Mouse (Mus musculus) spleen, postnatal 4 days (tissue): Measurements from ENCODE around the gene Ppp4r4.
"Not testable (repeated sequence)": the region's sequence is repeated elsewhere in the genome, so short reads cannot be mapped to it uniquely, and the experiment has no call there.

Experiments
- DNase-seq, 2 experiments: peaks; one replicate each; pipeline ENCODE4 v3.0.0; 2022; ENCODE audit warnings: low spot score in 2 of 2

Ppp4r4 gene

DNA sequence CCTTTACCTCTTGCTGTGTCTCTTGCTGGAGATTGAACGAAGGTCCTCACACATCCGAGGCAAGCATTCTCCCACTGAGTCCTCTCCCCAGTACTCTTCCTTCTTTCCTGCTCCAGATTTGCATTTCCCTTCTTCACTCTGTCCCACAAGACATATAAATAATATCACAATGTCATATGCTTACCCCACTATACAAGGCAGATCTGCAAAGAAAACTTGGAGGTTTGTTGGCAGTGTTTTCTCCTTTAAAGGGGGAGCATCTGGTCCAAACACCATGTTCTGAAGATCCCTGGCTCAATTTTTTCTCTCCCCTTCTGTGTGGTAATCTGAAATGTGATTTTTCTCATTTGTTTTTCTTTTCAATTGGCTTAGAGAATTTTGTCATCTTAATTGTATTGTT lies 102.3 kb downstream of the Ppp4r4 start:
- DNase-seq: no peak

DNA sequence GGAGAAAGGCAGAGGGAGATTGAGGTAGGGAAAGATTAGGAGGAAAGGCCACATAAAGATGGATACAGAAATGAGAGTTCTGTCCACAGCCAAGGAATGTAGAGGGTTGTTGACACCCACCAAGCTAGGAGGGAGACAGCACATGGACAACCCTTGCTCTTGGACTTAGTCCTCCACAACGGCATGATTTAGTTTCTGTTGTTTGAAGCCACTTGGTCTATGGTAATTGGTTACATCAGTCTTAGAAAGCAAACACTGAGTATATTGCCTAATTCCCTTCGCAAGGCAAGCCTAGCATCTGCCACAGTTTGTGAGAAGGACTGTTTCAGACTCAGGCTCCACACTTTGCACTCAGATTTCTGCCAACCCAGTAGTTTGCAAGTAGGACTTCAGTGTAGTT lies 103.8 kb downstream of the Ppp4r4 start:
- DNase-seq: no peak

DNA sequence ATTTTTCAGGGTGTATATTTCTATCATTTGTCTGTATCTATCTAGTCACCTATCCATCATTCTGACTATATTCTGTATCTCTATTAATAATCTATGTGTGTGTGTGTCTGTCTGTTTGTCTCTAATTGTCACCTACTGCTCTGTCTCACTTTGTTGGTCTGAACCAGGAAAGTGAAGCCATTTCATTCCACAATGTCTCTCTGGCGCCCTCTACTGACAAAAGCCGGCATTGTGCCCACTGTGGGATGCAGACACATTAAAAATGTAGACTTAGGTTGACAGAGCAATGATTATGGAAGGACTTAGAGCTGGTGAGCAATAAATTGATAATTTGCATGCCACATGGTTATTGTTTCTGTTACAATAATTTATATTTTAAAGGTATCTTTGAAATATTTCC lies 111.3 kb downstream of the Ppp4r4 start:
- peak; percentile 48 to 86 for DNase-seq

DNA sequence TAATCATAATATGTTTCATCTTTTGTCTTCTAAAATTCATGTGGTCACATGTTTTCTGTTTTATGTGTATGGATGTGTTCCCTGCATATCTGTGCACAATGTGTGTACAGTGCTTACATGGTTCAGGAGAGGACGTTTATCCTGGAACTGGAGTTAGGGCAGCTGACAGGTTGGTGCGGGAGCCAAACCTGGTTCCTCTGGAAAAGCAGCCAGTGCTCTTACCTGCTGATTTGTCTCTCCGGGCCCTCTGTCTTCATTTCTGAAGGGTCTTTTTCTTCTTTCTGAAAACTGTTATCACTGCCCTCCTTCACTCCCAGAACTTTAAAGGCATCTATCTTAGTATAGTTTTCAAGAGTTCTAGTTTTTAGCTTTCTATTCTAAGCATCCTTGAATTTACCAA lies 111.7 kb downstream of the Ppp4r4 start:
- no peak for DNase-seq

DNA sequence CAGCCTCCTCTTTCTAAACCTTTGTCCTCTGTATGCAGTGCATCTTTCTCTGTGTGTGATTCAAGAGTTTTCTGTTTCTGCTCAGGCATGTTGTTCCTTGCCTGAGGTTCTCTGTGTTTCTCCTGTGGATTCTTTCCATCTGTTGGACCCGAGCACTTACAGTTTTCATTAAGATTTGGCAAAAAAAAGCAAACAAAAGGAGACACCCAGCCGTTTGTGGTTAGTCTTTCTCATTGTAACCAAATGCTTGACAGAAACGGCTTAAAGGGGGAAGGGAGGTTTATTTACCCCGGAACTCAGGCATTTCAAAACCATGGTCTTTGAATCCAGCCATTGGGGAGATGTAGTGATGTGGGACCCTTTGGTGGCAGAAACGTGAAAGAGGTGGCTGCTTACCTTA lies 112.5 kb downstream of the Ppp4r4 start:
- no peak for DNase-seq

DNA sequence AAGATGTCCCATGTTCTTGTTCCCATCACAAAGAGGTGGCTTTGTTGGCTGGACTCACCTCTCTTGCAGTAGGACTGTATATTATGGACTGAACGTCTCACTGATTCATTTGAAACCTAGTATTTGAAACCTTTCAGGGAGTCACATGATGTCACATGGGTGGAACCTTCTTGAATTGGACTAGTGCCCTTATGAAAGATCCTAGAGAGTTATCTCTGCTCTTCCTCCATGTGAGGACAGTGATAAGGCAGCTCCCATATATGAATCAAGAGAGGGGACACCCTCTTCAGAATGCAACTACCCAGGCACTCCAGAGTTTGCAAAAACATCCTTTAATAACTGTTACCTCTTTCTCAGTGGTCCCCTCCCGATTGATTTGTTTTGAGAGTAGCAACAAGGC lies 114.2 kb downstream of the Ppp4r4 start:
- DNase-seq: no peak

DNA sequence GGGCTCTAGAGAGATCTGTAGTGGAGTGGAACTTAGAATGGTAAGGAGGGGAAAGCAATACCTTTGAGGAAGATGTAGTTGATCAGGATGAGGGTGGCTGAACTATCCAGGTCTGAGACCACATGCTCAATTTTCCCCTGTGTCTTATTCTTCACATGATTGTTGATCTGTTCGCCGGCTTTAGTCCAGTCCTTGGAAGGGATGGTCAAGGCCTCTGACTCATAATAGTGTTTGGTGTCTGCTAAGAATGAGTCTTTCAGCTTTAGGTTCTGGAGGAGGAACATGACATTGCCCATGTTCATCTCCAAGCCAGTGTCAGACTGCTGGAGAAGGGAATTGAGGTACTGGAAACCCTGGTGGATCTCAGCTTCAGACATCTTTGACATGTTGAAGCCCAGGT lies 121.8 kb downstream of the Ppp4r4 start:
- DNase-seq: no peak

DNA sequence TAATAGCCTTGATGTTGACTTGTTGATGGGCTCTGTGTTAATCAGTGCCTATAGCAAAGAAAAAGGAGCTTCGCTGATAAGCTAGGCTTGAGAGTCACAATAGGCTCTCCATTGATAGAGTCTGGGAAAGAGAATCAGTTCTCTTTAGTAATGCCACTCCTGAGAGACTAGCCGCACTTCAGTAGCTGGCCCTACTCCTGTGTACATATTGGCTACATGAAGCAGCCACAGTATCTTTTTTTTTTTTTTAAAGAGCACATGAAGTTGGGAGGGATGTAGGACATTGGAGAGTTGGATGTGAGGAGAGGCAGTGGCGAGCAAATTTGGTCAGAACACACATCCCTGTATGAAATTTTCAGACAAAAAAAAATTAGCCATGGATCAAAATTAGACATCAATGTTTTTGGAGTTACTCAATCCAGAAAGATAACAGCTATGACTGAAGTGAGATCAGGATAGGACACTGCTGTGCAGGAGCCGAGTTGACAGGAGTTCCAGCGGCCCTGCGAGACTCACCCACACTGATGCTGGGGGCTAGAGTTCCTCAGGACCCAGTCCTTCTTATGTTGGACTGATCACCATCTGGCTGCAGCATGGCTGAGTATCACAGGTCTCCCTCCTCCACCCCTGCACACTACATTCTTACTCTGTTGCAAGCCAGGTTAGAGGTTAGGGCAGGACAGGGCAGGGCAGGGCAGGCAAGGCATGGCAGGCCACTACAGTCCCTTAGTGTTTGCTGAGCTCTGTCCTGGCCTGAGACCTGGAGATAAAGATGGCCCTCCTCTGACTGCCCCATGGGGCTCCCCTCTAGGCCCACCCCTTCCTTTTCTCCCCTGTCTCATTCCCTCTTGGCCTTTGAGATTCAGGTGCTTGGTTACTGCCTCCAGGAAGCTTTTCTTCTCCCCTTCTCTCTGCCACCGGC lies 123.3 kb downstream of the Ppp4r4 start:
- no peak for DNase-seq

DNA sequence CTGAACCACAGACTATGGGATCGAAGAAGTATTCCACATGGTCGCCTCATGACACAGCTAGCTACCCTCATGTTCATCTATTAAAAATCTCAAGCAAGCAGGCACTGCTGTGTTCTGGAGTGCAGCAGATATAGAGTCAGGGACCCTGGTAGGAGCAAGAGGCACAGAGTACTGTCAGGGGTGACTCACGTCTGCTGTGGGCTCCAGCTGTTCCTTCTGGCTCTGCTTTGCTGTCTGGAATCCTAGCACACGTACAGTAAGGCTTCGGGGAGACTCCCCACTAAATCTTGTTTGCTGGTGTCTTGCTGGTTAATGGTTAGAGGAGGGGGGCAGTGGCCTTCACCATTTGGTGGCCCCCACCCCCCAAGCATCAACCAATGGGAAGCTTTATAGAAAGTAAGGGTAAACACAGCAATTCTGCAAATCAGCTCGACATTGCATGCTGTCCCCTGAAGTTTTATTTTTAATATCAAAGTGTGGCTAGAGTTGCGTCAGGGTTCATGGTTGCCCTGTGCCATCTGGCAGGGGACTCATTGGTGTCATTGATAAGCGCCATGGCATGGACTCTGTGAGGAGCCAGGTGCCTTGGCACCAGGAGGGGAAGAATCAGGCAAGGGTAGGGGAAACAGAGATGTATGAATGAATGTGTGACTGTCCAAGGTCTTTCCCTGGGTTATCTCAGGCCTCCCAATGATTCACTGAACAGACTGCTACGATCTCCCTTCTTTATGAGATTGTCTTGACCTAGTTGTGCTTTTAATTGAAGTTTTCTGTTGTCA lies 125.0 kb downstream of the Ppp4r4 start, which contains the start of gene Serpina6:
Serpina6 (minus strand) TSS at position 365 of the 779 bp plus-strand sequence.
- DNase-seq: no peak

DNA sequence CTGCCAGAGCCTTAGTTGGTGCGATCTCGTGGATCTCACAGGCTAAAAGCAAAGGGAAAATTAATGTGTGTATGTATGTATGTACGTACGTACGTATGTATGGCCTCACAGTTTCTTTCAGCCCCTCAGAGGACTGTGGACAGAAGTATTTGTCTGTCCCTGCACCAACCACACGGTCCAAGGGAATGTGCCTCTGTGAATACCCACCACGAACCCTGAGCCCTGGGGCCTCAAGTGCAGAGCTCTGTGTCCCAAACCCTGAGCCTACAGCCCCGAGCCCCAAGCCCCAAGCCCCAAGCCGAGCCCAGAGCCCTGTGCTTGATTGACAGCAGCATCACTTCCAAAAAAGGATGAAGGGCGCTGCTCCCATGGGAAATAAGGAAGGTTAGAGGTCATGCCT lies 125.9 kb downstream of the Ppp4r4 start:
- DNase-seq: no peak

DNA sequence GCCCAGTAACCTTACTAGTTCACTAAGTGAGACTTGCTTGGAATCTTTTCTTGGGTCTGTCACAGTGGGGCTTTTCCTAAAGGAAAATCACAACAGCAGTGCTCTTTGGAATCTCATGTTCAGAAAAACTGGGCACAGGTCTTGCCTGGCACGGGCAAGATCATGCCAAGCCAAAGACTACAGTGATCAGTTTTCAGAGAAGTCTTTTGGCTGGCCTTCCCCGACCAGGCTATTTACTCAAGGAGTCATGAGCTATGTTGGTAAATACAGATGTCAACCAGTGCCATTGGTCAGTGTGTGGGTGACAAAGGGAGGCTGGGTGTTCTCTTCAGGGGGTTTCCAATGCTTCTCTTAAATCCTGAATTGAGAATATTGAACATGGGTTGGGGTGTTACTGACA lies 127.1 kb downstream of the Ppp4r4 start:
- DNase-seq: no peak

DNA sequence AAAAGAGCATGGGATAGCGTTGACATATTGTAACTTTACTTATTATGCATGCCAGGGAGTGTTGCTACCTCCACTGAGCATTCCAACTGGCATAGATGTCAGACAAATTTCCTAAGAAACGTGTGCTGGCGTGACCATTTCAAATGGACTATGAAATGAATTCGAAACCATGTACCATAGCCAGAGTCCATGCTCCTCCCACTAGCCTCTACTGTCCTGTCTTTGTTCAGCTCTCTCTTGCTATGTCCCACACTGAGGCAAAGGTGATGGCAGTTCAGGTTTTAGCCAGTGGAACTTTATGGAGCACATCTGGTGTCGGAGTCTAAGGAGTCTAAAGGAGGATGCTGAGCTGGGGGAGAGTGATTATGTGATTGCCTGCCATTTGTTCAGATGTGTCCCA lies 128.0 kb downstream of the Ppp4r4 start:
- no peak for DNase-seq

DNA sequence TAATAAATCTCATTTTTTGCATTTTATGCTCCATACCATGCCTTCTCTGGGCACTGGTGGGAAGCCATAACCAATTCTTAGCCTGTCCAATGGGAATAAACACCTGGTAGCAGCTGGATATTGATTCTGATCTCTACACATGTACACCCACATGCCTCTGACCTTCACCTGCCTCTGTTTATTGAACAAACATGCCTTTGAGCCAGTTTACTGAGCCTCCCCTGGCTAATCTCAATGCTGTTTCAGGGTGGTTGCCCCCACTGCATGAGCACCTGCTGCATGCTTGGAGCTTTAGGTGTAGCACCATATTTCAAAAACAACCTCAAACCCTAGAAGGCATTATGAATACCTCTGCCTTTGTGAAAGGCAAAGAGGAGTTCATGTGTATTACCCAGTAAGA lies 130.0 kb downstream of the Ppp4r4 start:
- DNase-seq: not testable (repeated sequence)
